ENCODE assay signal across 30 mouse cellular contexts in genomic region chr3:97620657-97621056, GRCm38 (mm10). TPM values are rescaled to one million over a fixed set of nuclear protein-coding genes. Genes with fewer than 3 reads are reported as not detected.
"Had no signal": no experiment of that assay in that cellular context is flagged by ENCODE, and none has a peak within 500 bp of the region (broad histone marks: within the 10 kb centered on the region; RNA-seq: fewer than 3 reads in every experiment).

No protein-coding gene starts in this region.

- H3K27me3 ChIP-seq: kidney, embryonic 15.5 days; limb, embryonic 13.5 days; liver, embryonic 12.5 days; liver, embryonic 15.5 days; stomach, embryonic 15.5 days had no signal

- H3K36me3 ChIP-seq: kidney, embryonic 15.5 days; limb, embryonic 10.5 days; limb, embryonic 13.5 days; liver, embryonic 12.5 days; liver, embryonic 15.5 days; stomach, embryonic 15.5 days had no signal

- DNase-seq: kidney, adult 2 months; kidney, postnatal 10 days; kidney, postnatal 36 days; lung, adult 2 months; lung, postnatal 14 days; lung, postnatal 4 days; midbrain, embryonic 14.5 days; spleen, adult 18-20 months; thymus, adult 18-20 months; thymus, postnatal 36 days had no signal

- ATAC-seq: liver, embryonic 12.5 days had no signal

- H3K4me2 ChIP-seq: kidney, embryonic 15.5 days; limb, embryonic 13.5 days; liver, embryonic 12.5 days; liver, embryonic 15.5 days; midbrain, embryonic 11.5 days; stomach, embryonic 15.5 days had no signal

- H3K4me3 ChIP-seq: kidney, embryonic 15.5 days; limb, embryonic 10.5 days; limb, embryonic 13.5 days; liver, embryonic 12.5 days; liver, embryonic 15.5 days; stomach, embryonic 15.5 days had no signal

- H3K9me3 ChIP-seq: kidney, embryonic 15.5 days; limb, embryonic 10.5 days; limb, embryonic 13.5 days; liver, embryonic 12.5 days; liver, embryonic 15.5 days; stomach, embryonic 15.5 days had no signal

- H3K27ac ChIP-seq: kidney, embryonic 15.5 days; limb, embryonic 10.5 days; limb, embryonic 13.5 days; liver, embryonic 12.5 days; liver, embryonic 15.5 days; stomach, embryonic 15.5 days had no signal

- H3K9ac ChIP-seq: kidney, embryonic 15.5 days; limb, embryonic 13.5 days; liver, embryonic 12.5 days; liver, embryonic 15.5 days; stomach, embryonic 15.5 days had no signal

- H3K4me1 ChIP-seq: kidney, embryonic 15.5 days; limb, embryonic 10.5 days; limb, embryonic 13.5 days; liver, embryonic 12.5 days; stomach, embryonic 15.5 days had no signal

RNA-seq across cellular contexts. Expression of gene Gm17651, which starts 53.8 kb away (rescaled TPM):
- total RNA-seq: layer of hippocampus, adult 8-10 months; layer of hippocampus, postnatal 10 days; left cerebral cortex, adult 18-20 months; left cerebral cortex, postnatal 25 days; megakaryocyte progenitor cell, adult 5-6 weeks; megakaryocyte-erythroid progenitor cell, adult 5-6 weeks; midbrain, postnatal 0 days had no signal
- polyA plus RNA-seq: intestine, embryonic 14.5 days; kidney, adult 2 months; kidney, embryonic 15.5 days; limb, embryonic 10.5 days; limb, embryonic 13.5 days; liver, embryonic 12.5 days; liver, embryonic 15.5 days; lung, adult 2 months; lung, embryonic 16.5 days; midbrain, embryonic 11.5 days; midbrain, embryonic 14.5 days; midbrain, postnatal 0 days; neural tube, embryonic 11.5 days; neural tube, embryonic 14.5 days; stomach, embryonic 15.5 days; testis, adult 2 months; urinary bladder, adult 2 months had no signal
